Mouse (Mus musculus) heart, postnatal 10 days (tissue): ENCODE measurements around the gene Cnksr3. TPM values are rescaled to one million over a fixed set of nuclear protein-coding genes. Genes with fewer than 3 reads are reported as not detected.
A peak's percentile ranks its signal among the peaks of the same experiment; 100 is the strongest.

ENCODE experiments used
- DNase-seq, 2 experiments: peaks; one replicate each; pipeline ENCODE4 v3.0.0; 2021
- intact Hi-C: fragments of 180-260 bp; cut with DNase I; formaldehyde crosslinking; loops from one replicate; pipeline ENCODE4 v1.15.1; 2025
- total RNA-seq, 2 experiments: library from RNA; stranded (reverse); gene quantifications; 2 replicates each; pipeline ENCODE4 v1.2.3; 2021

Gene Cnksr3
- total RNA-seq, 2 experiments from 2014 or later = 24.4 to 26.3 TPM

DNA sequence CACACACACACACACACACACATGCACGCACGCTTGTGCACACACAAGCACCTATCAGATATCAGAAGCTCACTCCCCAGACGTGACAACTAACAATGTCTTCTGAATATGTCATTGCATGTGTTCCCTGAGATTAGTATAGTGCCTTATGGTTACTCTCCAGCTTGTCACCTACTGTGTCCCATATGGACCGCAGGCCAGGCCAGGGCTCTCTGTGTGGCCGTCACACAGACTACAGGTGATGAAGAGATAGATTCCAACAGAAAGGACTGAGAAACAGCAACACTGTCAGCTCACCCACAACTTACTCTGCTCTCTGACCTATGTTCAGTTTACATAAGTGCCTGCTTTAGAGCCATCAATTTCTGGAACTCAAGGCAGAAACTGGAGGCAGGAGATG lies 57.2 kb downstream of the Cnksr3 start:
- no peak for DNase-seq
- intact Hi-C loops = no loop called here

- intact Hi-C loops = no loop called here
These were observed 59.1 kb downstream of the Cnksr3 start for GRCm38 (mm10) chr10:7152926-7153325.

DNA sequence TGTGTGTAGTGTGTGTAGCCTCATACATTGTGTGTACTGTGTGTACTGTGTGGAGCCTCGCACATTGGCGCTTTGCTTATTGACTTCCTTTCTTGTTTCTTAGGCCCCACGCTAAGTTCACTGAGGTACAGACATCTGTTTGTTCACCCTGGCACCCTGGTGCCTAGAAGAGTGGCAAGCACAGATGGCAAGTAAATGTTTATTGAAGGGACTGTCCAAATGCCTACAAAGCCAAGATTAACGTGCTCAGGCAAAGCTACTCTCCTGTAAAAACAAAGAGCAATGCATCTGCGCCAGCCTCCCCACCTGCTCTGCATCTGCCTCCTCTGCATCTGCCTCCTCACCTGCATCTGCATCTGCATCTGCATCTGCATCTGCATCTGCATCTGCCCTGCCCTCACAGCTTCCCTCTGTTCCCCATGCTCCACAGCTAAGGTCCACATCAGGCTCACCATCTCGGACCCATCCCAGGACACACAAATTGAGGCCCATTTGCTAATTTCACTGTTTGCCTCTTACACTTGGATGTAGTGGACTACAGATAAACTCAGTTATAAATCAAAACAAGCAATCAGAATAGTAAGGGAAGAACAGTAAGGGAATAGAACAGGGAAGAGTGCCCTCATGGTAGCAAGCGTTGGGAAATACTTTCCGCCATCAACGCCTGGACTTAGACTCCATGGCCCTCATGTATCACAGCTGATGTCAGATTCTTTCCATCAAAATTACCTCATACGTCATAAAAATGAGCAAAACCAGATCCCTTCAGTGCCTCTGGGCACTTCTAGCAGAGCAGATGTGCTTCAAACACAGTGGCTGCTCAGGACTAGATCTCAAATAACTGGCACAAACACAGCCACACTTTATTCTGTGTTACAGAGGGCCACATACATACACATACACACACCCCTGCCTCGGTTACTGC lies 62.1 kb downstream of the Cnksr3 start:
- intact Hi-C loops = no loop called here
- no peak for DNase-seq

More at GRCm38 (mm10) chr10:7152926-7153325, 59.1 kb downstream of the Cnksr3 start:
- DNase-seq = no peak

- intact Hi-C loops = no loop called here
- DNase-seq = peak; percentile 38 to 40
These were observed 66.4 kb downstream of the Cnksr3 start for GRCm38 (mm10) chr10:7145614-7146013.

DNA sequence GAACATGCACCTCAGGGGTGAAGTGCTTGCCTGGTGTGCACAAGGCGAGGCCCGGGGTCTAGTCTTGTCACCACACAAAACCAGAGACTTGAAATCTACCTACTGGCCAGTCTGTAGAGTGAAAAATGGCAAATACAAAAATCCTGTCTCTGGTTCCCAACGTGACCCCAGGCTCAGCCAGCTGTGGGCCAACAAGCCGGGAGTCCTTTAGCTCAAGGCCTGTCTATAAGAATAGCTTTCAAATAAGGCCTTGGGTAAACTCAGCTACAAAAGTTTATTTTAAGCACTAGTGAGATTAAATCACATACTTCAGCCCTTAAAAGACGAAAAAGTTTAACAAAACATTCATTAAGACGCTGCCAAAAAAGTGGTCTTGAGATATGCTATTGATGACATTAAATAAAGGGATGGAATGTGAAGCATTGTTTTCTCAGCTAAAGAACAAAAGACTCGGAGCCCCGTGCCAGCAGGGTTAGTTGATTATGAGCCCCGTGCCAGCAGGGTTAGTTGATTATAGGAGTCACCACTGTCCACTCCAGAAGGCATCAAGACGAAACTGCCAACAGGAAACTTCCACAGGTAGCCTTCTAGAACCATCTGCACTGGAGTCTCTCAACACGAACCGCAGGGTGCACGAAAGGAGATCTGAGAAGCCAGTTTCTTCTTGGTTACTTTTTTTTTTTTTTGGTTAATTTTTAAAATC lies 67.8 kb downstream of the Cnksr3 start:
- intact Hi-C loops = loop anchor here (5.0 kb wide), 2 partner anchors 43 to 68 kb away; partner anchors contain the start of gene Cnksr3
- peak in 1 of 2 experiments; percentile 25 for DNase-seq

DNA sequence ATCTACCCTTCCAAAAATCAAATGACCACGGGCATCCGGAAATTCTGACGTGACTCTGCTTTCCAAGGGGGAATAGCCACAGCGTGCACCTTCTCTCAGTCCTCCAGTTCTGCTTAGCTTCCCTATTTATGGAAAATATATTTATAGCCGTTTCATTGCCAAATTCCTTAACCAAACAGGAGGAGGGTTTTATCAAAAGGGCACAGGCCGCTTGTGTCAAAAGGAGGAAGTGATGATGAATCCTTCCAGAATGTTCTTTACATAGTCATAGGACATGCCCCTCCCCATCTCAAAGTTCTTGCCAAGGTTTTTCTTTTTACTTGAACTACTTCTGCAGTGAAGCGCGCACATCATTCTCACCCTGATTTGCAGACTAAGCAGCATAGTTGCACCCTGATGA lies 69.8 kb downstream of the Cnksr3 start:
- intact Hi-C loops = loop anchor here (5.0 kb wide), 2 partner anchors 45 to 70 kb away; partner anchors contain the start of gene Cnksr3
- DNase-seq = peak; percentile 42 to 52

GRCm38 (mm10) chr10:7140282-7140681 lies 71.8 kb downstream of the Cnksr3 start:
- intact Hi-C loops = loop anchor here (5.0 kb wide), 2 partner anchors 47 to 72 kb away; partner anchors contain the start of gene Cnksr3
- DNase-seq = peak in 1 of 2 experiments; percentile 38

GRCm38 (mm10) chr10:7138049-7138448 lies 74.0 kb downstream of the Cnksr3 start:
- intact Hi-C loops = no loop called here

GRCm38 (mm10) chr10:7135751-7136150 lies 76.3 kb downstream of the Cnksr3 start:
- DNase-seq = no peak
- intact Hi-C loops = no loop called here

More at GRCm38 (mm10) chr10:7138049-7138448, 74.0 kb downstream of the Cnksr3 start:
- DNase-seq = no peak

- intact Hi-C loops = no loop called here
- no peak for DNase-seq
These were observed 79.0 kb downstream of the Cnksr3 start for GRCm38 (mm10) chr10:7133005-7133404.

DNA sequence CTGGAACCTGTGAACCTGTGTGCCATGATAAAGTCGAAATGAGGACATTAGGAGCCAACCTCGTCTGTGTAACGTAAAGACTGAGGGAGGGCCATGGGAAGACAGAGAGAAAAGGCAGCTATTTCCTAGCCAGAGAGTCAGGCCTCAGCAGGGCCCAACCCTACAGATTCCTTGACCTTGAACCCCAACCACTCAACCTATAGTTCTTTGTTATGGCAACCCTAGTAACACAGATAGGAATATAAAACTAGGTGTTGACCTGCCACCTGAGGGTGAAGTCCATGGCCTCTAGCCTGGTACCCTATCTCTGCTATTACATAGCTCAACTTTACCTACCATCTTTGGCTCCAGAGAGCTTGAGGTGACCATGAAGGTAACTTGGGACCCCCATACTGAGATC lies 80.6 kb downstream of the Cnksr3 start:
- intact Hi-C loops = no loop called here
- DNase-seq = no peak

- no peak for DNase-seq
- intact Hi-C loops = loop anchor here (5.0 kb wide), 1 partner anchor 241 kb away; no protein-coding TSS in a partner anchor
These were observed 84.2 kb downstream of the Cnksr3 start for GRCm38 (mm10) chr10:7127828-7128227.

GRCm38 (mm10) chr10:7126882-7127281 lies 85.2 kb downstream of the Cnksr3 start:
- intact Hi-C loops = loop anchor here (5.0 kb wide), 1 partner anchor 240 kb away; no protein-coding TSS in a partner anchor
- DNase-seq = no peak

DNA sequence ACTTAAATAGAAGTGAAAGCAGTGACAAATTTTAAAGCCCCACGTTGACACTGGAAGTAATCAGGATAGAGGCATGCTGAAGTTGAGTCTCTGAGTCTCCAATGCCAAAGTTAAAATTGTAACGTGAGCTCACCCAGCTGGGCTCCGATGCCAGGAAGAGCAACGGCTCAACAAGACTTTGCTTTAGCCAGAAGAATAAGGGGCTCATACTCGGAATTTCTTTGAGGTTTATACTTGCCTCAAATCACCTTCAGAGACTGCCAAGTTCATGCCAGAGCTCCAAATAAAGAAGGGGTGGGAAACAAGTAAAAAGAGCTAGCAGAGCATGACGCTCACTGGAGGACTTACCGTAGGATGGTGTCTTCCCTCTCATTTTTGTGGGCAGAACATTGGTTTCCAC lies 85.8 kb downstream of the Cnksr3 start:
- intact Hi-C loops = loop anchor here (5.0 kb wide), 1 partner anchor 239 kb away; no protein-coding TSS in a partner anchor
- DNase-seq = peak; percentile 54 to 64

- DNase-seq = no peak
- intact Hi-C loops = loop anchor here (5.0 kb wide), 1 partner anchor 238 kb away; no protein-coding TSS in a partner anchor
These were observed 87.0 kb downstream of the Cnksr3 start for GRCm38 (mm10) chr10:7124993-7125392.

DNA sequence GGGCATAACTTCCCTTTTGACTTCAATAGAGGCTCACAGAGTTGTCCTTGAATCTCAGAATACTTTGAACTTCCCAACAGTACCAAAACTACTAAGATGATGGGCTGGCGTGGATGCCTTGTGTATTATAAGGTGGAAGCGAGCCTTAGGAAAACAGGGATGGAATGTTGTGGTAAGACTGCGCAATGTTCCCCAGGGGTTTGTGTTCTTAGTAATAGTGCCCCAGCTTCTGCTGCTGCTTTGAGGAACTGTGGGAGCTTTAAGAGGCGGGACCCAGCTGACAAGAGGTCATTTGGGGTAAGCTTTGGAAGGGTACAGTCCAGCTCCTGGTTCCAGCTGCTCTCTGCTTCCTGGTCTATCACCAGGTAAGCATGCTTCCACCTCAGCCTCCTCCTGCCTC lies 89.7 kb downstream of the Cnksr3 start:
- DNase-seq = peak in 1 of 2 experiments; percentile 18
- intact Hi-C loops = no loop called here

DNA sequence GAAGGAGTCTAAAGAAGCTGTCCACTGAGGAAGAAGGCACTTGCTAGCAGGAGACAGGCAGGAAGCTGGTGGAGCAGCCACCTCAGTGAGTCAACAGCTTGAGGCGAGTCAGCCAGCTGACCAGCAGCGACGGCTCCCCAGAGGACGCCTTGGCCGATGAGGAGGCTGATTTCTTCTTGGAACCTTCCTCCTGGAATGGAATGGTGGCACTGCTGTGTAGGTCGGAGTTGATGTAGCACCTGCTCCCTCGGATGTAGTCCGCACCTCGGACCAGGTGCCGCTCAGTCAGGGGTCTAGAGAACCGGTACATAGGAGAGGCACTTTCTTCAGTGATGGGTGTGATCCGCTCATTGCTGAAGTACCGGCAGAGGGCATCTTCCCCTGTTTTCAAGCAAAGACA lies 91.8 kb downstream of the Cnksr3 start:
- intact Hi-C loops = no loop called here
- DNase-seq = no peak

DNA sequence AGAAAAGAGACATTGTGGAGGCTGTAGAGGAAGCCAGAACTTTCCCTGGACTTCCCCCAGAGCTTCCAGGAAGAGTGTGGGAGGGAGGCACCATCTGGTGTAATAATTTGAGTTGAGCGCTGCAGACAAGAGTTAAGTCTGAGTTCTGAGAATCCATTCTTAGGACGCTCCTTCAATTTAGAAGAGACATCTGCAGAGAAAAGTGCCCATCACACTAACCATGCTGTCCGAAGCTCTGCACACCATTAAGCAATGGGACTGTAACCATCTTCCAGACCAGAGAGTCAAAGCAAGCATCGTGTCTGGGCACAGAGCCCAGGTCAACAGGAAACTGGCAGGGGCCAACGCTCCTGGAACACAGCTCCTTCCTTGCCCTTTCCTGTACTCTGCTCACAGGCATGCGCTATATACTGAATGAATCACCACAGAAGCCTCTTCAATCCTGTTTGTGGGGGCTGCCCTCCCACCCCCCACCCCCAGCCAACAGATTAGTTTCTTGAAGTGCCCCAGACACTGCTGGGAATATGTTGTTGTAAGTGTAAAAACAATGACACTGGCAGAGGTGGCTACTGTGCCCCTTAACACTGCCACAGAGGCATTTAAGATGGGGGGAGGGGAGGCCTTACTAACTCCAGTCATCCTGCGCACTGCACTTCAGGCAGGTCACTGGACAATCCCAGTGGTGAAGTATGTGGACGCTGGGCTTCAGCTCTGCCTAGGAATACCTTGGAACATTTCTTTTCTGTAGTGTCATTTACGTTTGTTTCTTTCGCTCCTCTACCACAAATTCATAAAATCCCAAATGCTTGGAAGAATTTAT lies 93.6 kb downstream of the Cnksr3 start:
- intact Hi-C loops = loop anchor here (2.0 kb wide), 2 partner anchors 70 to 92 kb away; no protein-coding TSS in a partner anchor

GRCm38 (mm10) chr10:7117785-7118184 lies 94.3 kb downstream of the Cnksr3 start:
- intact Hi-C loops = loop anchor here (2.0 kb wide), 2 partner anchors 71 to 93 kb away; no protein-coding TSS in a partner anchor
- DNase-seq = peak in 1 of 2 experiments; percentile 16

More for the DNA sequence above, 93.6 kb downstream of the Cnksr3 start:
- DNase-seq = peak; percentile 83 to 85

GRCm38 (mm10) chr10:7114796-7115195 lies 97.2 kb downstream of the Cnksr3 start:
- no peak for DNase-seq
- intact Hi-C loops = no loop called here
